Mouse (Mus musculus): ENCODE data around the gene Uap1. TPM values are rescaled to one million over a fixed set of nuclear protein-coding genes. Genes with fewer than 3 reads are reported as not detected.

The Uap1 gene
- polyA plus RNA-seq, 1 experiment from 2014 or later, result 71.4 TPM

- Histone ChIP-seq H3K9me3 (replicated peaks; ENCODE audit: control insufficient read depth, low read length) (no peaks in the 10 kb centered on the region), H3K9ac (replicated peaks; ENCODE audit: low read length) (no peak overlapping the region), H3K4me2 (ENCODE audit: low read depth, low read length) (no peak overlapping the region), H3K4me3 (ENCODE audit: low read depth, low read length) (no peak overlapping the region), H3K27me3 (ENCODE audit: control insufficient read depth, insufficient read depth, low read length) (no peaks in the 10 kb centered on the region), H3K36me3 (replicated peaks; ENCODE audit: control insufficient read depth, insufficient read depth, low read depth, low read length) (no peaks in the 10 kb centered on the region), H3K27ac (replicated peaks; ENCODE audit: low read depth, low read length) (no peak overlapping the region), H3K4me1 (ENCODE audit: control insufficient read depth, insufficient read depth, low read length) (no peaks in the 10 kb centered on the region)
- 91% methylated on average over 10 of the region's 10 CpGs for WGBS
- ATAC-seq (replicated peaks; ENCODE audit: insufficient number of reproducible peaks, low FRiP score, low TSS enrichment, low read depth) (no peak), DNase-seq (ENCODE audit: low spot score) (no peak)
These were observed 38.6 kb upstream of the Uap1 start for GRCm38 (mm10) chr1:170213181-170213879.

- 94% methylated on average over 6 of the region's 6 CpGs for WGBS
- DNase-seq (ENCODE audit: low spot score) (no peak), ATAC-seq (replicated peaks; ENCODE audit: insufficient number of reproducible peaks, low FRiP score, low TSS enrichment, low read depth) (no peak)
- Histone ChIP-seq H3K27me3 (ENCODE audit: control insufficient read depth, insufficient read depth, low read length) (no peaks in the 10 kb centered on the region), H3K4me2 (ENCODE audit: low read depth, low read length) (no peak overlapping the region), H3K9ac (replicated peaks; ENCODE audit: low read length) (no peak overlapping the region), H3K4me1 (ENCODE audit: control insufficient read depth, insufficient read depth, low read length) (no peaks in the 10 kb centered on the region), H3K27ac (replicated peaks; ENCODE audit: low read depth, low read length) (no peak overlapping the region), H3K4me3 (ENCODE audit: low read depth, low read length) (no peak overlapping the region), H3K36me3 (replicated peaks; ENCODE audit: control insufficient read depth, insufficient read depth, low read depth, low read length) (peaks cover 8% of the 10 kb centered on the region), H3K9me3 (replicated peaks; ENCODE audit: control insufficient read depth, low read length) (no peaks in the 10 kb centered on the region)
These were observed 31.6 kb upstream of the Uap1 start for GRCm38 (mm10) chr1:170206395-170206794.

GRCm38 (mm10) chr1:170200379-170200778, 25.6 kb upstream of the Uap1 start:
- no peak overlapping the region for H3K27ac ChIP-seq (replicated peaks; ENCODE audit: low read depth, low read length)
- no peaks in the 10 kb centered on the region for H3K4me1 ChIP-seq (ENCODE audit: control insufficient read depth, insufficient read depth, low read length)
- H3K4me3 ChIP-seq (ENCODE audit: low read depth, low read length), result no peak overlapping the region
- H3K36me3 ChIP-seq (replicated peaks; ENCODE audit: control insufficient read depth, insufficient read depth, low read depth, low read length), result no peaks in the 10 kb centered on the region
- 78% methylated on average over 3 of the region's 3 CpGs for WGBS
- no peaks in the 10 kb centered on the region for H3K27me3 ChIP-seq (ENCODE audit: control insufficient read depth, insufficient read depth, low read length)
- H3K9me3 ChIP-seq (replicated peaks; ENCODE audit: control insufficient read depth, low read length), result no peaks in the 10 kb centered on the region
- no peak overlapping the region for H3K4me2 ChIP-seq (ENCODE audit: low read depth, low read length)
- no peak overlapping the region for H3K9ac ChIP-seq (replicated peaks; ENCODE audit: low read length)
- ATAC-seq (replicated peaks; ENCODE audit: insufficient number of reproducible peaks, low FRiP score, low TSS enrichment, low read depth) (no peak), DNase-seq (ENCODE audit: low spot score) (peak; percentile 37)

- Histone ChIP-seq H3K4me1 (ENCODE audit: control insufficient read depth, insufficient read depth, low read length) (no peaks in the 10 kb centered on the region), H3K4me3 (ENCODE audit: low read depth, low read length) (no peak overlapping the region), H3K27me3 (ENCODE audit: control insufficient read depth, insufficient read depth, low read length) (no peaks in the 10 kb centered on the region), H3K36me3 (replicated peaks; ENCODE audit: control insufficient read depth, insufficient read depth, low read depth, low read length) (peaks cover 3% of the 10 kb centered on the region), H3K9ac (replicated peaks; ENCODE audit: low read length) (no peak overlapping the region), H3K4me2 (ENCODE audit: low read depth, low read length) (no peak overlapping the region), H3K27ac (replicated peaks; ENCODE audit: low read depth, low read length) (no peak overlapping the region), H3K9me3 (replicated peaks; ENCODE audit: control insufficient read depth, low read length) (no peaks in the 10 kb centered on the region)
- no peak for ATAC-seq (replicated peaks; ENCODE audit: insufficient number of reproducible peaks, low FRiP score, low TSS enrichment, low read depth)
- DNase-seq (ENCODE audit: low spot score), result no peak
- WGBS, result 90% methylated on average over 8 of the region's 8 CpGs
These were observed 21.5 kb upstream of the Uap1 start for GRCm38 (mm10) chr1:170196211-170196610.

GRCm38 (mm10) chr1:170191925-170192324, 17.2 kb upstream of the Uap1 start:
- H3K9ac ChIP-seq (replicated peaks; ENCODE audit: low read length), result no peak overlapping the region
- no peak overlapping the region for H3K4me3 ChIP-seq (ENCODE audit: low read depth, low read length)
- no peak for DNase-seq (ENCODE audit: low spot score)
- no peak for ATAC-seq (replicated peaks; ENCODE audit: insufficient number of reproducible peaks, low FRiP score, low TSS enrichment, low read depth)
- no peak overlapping the region for H3K4me2 ChIP-seq (ENCODE audit: low read depth, low read length)
- peaks cover 3% of the 10 kb centered on the region for H3K36me3 ChIP-seq (replicated peaks; ENCODE audit: control insufficient read depth, insufficient read depth, low read depth, low read length)
- H3K4me1 ChIP-seq (ENCODE audit: control insufficient read depth, insufficient read depth, low read length), result no peaks in the 10 kb centered on the region
- WGBS, result 76% methylated on average over 1 of the region's 1 CpGs
- H3K27ac ChIP-seq (replicated peaks; ENCODE audit: low read depth, low read length), result no peak overlapping the region
- H3K27me3 ChIP-seq (ENCODE audit: control insufficient read depth, insufficient read depth, low read length), result no peaks in the 10 kb centered on the region
- no peaks in the 10 kb centered on the region for H3K9me3 ChIP-seq (replicated peaks; ENCODE audit: control insufficient read depth, low read length)

GRCm38 (mm10) chr1:170190225-170190624, 15.5 kb upstream of the Uap1 start:
- no peak for ATAC-seq (replicated peaks; ENCODE audit: insufficient number of reproducible peaks, low FRiP score, low TSS enrichment, low read depth)
- no peaks in the 10 kb centered on the region for H3K4me1 ChIP-seq (ENCODE audit: control insufficient read depth, insufficient read depth, low read length)
- peaks cover 3% of the 10 kb centered on the region for H3K36me3 ChIP-seq (replicated peaks; ENCODE audit: control insufficient read depth, insufficient read depth, low read depth, low read length)
- no peak overlapping the region for H3K27ac ChIP-seq (replicated peaks; ENCODE audit: low read depth, low read length)
- 81% methylated on average over 4 of the region's 4 CpGs for WGBS
- H3K4me3 ChIP-seq (ENCODE audit: low read depth, low read length), result no peak overlapping the region
- H3K9me3 ChIP-seq (replicated peaks; ENCODE audit: control insufficient read depth, low read length), result no peaks in the 10 kb centered on the region
- H3K4me2 ChIP-seq (ENCODE audit: low read depth, low read length), result no peak overlapping the region
- no peak overlapping the region for H3K9ac ChIP-seq (replicated peaks; ENCODE audit: low read length)
- H3K27me3 ChIP-seq (ENCODE audit: control insufficient read depth, insufficient read depth, low read length), result no peaks in the 10 kb centered on the region
- DNase-seq (ENCODE audit: low spot score), result no peak

- WGBS, result 75% methylated on average over 11 of the region's 11 CpGs
- no peak for ATAC-seq (replicated peaks; ENCODE audit: insufficient number of reproducible peaks, low FRiP score, low TSS enrichment, low read depth)
These were observed 13.8 kb upstream of the Uap1 start for GRCm38 (mm10) chr1:170188601-170189000.

GRCm38 (mm10) chr1:170186531-170186930, 11.8 kb upstream of the Uap1 start:
- ATAC-seq (replicated peaks; ENCODE audit: insufficient number of reproducible peaks, low FRiP score, low TSS enrichment, low read depth) (no peak), DNase-seq (ENCODE audit: low spot score) (no peak)
- H3K9me3 ChIP-seq (replicated peaks; ENCODE audit: control insufficient read depth, low read length), result no peaks in the 10 kb centered on the region
- no peaks in the 10 kb centered on the region for H3K27me3 ChIP-seq (ENCODE audit: control insufficient read depth, insufficient read depth, low read length)
- no peak overlapping the region for H3K4me3 ChIP-seq (ENCODE audit: low read depth, low read length)
- H3K9ac ChIP-seq (replicated peaks; ENCODE audit: low read length), result no peak overlapping the region
- H3K4me1 ChIP-seq (ENCODE audit: control insufficient read depth, insufficient read depth, low read length), result no peaks in the 10 kb centered on the region
- no peak overlapping the region for H3K4me2 ChIP-seq (ENCODE audit: low read depth, low read length)
- WGBS, result 88% methylated on average over 5 of the region's 5 CpGs
- H3K36me3 ChIP-seq (replicated peaks; ENCODE audit: control insufficient read depth, insufficient read depth, low read depth, low read length), result no peaks in the 10 kb centered on the region; the same call in 1 of the 2 replicates
- H3K27ac ChIP-seq (replicated peaks; ENCODE audit: low read depth, low read length), result no peak overlapping the region

More at GRCm38 (mm10) chr1:170188601-170189000, 13.8 kb upstream of the Uap1 start:
- H3K27ac ChIP-seq (replicated peaks; ENCODE audit: low read depth, low read length), result no peak overlapping the region
- no peaks in the 10 kb centered on the region; the same call in 1 of the 2 replicates for H3K36me3 ChIP-seq (replicated peaks; ENCODE audit: control insufficient read depth, insufficient read depth, low read depth, low read length)
- no peak for DNase-seq (ENCODE audit: low spot score)
- no peaks in the 10 kb centered on the region for H3K27me3 ChIP-seq (ENCODE audit: control insufficient read depth, insufficient read depth, low read length)
- H3K9ac ChIP-seq (replicated peaks; ENCODE audit: low read length), result no peak overlapping the region
- H3K4me1 ChIP-seq (ENCODE audit: control insufficient read depth, insufficient read depth, low read length), result no peaks in the 10 kb centered on the region
- no peak overlapping the region for H3K4me2 ChIP-seq (ENCODE audit: low read depth, low read length)
- no peaks in the 10 kb centered on the region for H3K9me3 ChIP-seq (replicated peaks; ENCODE audit: control insufficient read depth, low read length)
- H3K4me3 ChIP-seq (ENCODE audit: low read depth, low read length), result no peak overlapping the region
